ENCODE assay signal across 12 mouse cellular contexts in genomic region chr4:57114617-57115592, GRCm38 (mm10). TPM values are rescaled to one million over a fixed set of nuclear protein-coding genes. Genes with fewer than 3 reads are reported as not detected.
DNase-seq lines count a peak whose midpoint lies in the region; ATAC-seq and TF ChIP-seq lines count a peak whose summit lies in the region.
"Had no signal": no experiment of that assay in that cellular context is flagged by ENCODE, and none has a peak within 500 bp of the region (broad histone marks: within the 10 kb centered on the region; RNA-seq: fewer than 3 reads in every experiment).

No protein-coding gene starts in this region.

- ATAC-seq in embryonic facial prominence, embryonic 12.5 days (ENCODE audit: insufficient number of reproducible peaks, insufficient read depth, low FRiP score, low TSS enrichment), result 0 out of 2 replicates have a peak, but pooled peaks have one; percentile 64
- ATAC-seq in limb, embryonic 14.5 days (ENCODE audit: low FRiP score, low read depth), result peak; percentile 67
- ATAC-seq in heart, embryonic 12.5 days (ENCODE audit: insufficient number of reproducible peaks, low FRiP score), result no peak
- no peak for ATAC-seq in hindbrain, embryonic 12.5 days (ENCODE audit: low FRiP score)

- intact Hi-C loops in heart, postnatal 25 days (cut with DNase I), result no loop called here

- 37% methylated on average over 19 of the region's 19 CpGs for WGBS in embryonic facial prominence, embryonic 12.5 days
- WGBS in limb, embryonic 14.5 days, result 37% methylated on average over 19 of the region's 19 CpGs
- WGBS in heart, embryonic 12.5 days, result 72% methylated on average over 19 of the region's 19 CpGs
- WGBS in hindbrain, embryonic 12.5 days, result 77% methylated on average over 19 of the region's 19 CpGs

- 0 out of 2 replicates have a peak, but pooled peaks cover 4% of the 10 kb centered on the region for H3K27me3 ChIP-seq in embryonic facial prominence, embryonic 12.5 days
- no peaks in the 10 kb centered on the region for H3K27me3 ChIP-seq in limb, embryonic 14.5 days (ENCODE audit: control insufficient read depth, insufficient read depth, low read length)
- 0 out of 2 replicates have a peak, but pooled peaks cover 4% of the 10 kb centered on the region for H3K27me3 ChIP-seq in heart, embryonic 12.5 days (replicated peaks)
- no peaks in the 10 kb centered on the region for H3K27me3 ChIP-seq in hindbrain, embryonic 12.5 days

- no peaks in the 10 kb centered on the region for H3K36me3 ChIP-seq in embryonic facial prominence, embryonic 12.5 days
- H3K36me3 ChIP-seq in limb, embryonic 14.5 days (ENCODE audit: control insufficient read depth, insufficient read depth, low read length), result no peaks in the 10 kb centered on the region
- no peaks in the 10 kb centered on the region for H3K36me3 ChIP-seq in heart, embryonic 12.5 days
- H3K36me3 ChIP-seq in hindbrain, embryonic 12.5 days, result no peaks in the 10 kb centered on the region

- DNase-seq in embryo, embryonic 10.5 days (ENCODE audit: low spot score), result peak; percentile 42
- peak; percentile 75 for DNase-seq in limb, embryonic 14.5 days (ENCODE audit: low spot score)
- peak; percentile 82 for DNase-seq in lung, postnatal 10 days
- no peak for DNase-seq in heart, postnatal 25 days (ENCODE audit: low spot score)
- DNase-seq: adrenal gland, postnatal 25 days; cerebellum, adult 18-20 months; right cerebral cortex, postnatal 4 days had no signal

- H3K9me3 ChIP-seq in embryonic facial prominence, embryonic 12.5 days, result no peaks in the 10 kb centered on the region
- no peaks in the 10 kb centered on the region for H3K9me3 ChIP-seq in limb, embryonic 14.5 days (ENCODE audit: control insufficient read depth, low read length)
- H3K9me3 ChIP-seq in heart, embryonic 12.5 days (replicated peaks), result no peaks in the 10 kb centered on the region
- H3K9me3 ChIP-seq in hindbrain, embryonic 12.5 days (replicated peaks), result no peaks in the 10 kb centered on the region

- no peak for TF ChIP-seq POLR2A in limb, embryonic 14.5 days (IDR thresholded peaks at IDR 0.05; ENCODE audit: borderline replicate concordance, extremely low read depth, insufficient read depth, insufficient read length)

- peak overlapping the region; percentile 46; the same call in 1 of the 2 replicates for H3K27ac ChIP-seq in embryonic facial prominence, embryonic 12.5 days
- H3K27ac ChIP-seq in limb, embryonic 14.5 days (replicated peaks; ENCODE audit: low read depth, low read length), result no peak overlapping the region
- H3K27ac ChIP-seq in heart, embryonic 12.5 days (ENCODE audit: poor library complexity, severe bottlenecking), result no peak overlapping the region
- H3K27ac ChIP-seq in hindbrain, embryonic 12.5 days, result no peak overlapping the region
- H3K27ac ChIP-seq: kidney, postnatal 0 days; stomach, postnatal 0 days had no signal

- 0 out of 2 replicates have a peak overlapping the region, but pooled peaks have one; percentile 19 for H3K4me2 ChIP-seq in embryonic facial prominence, embryonic 12.5 days (replicated peaks)
- H3K4me2 ChIP-seq in limb, embryonic 14.5 days (replicated peaks; ENCODE audit: low read depth, low read length, severe bottlenecking), result 0 out of 2 replicates have a peak overlapping the region, but pooled peaks have one; percentile 8
- no peak overlapping the region for H3K4me2 ChIP-seq in heart, embryonic 12.5 days
- no peak overlapping the region for H3K4me2 ChIP-seq in hindbrain, embryonic 12.5 days (replicated peaks)

- peaks cover 29% of the 10 kb centered on the region for H3K4me1 ChIP-seq in embryonic facial prominence, embryonic 12.5 days
- peaks cover 20% of the 10 kb centered on the region for H3K4me1 ChIP-seq in limb, embryonic 14.5 days (ENCODE audit: control insufficient read depth, insufficient read depth, low read length)
- 0 out of 2 replicates have a peak, but pooled peaks cover 3% of the 10 kb centered on the region for H3K4me1 ChIP-seq in heart, embryonic 12.5 days (replicated peaks)
- peaks cover 6% of the 10 kb centered on the region for H3K4me1 ChIP-seq in hindbrain, embryonic 12.5 days

- H3K4me3 ChIP-seq in embryonic facial prominence, embryonic 12.5 days, result no peak overlapping the region
- H3K4me3 ChIP-seq in limb, embryonic 14.5 days (replicated peaks; ENCODE audit: low read length), result no peak overlapping the region
- H3K4me3 ChIP-seq in heart, embryonic 12.5 days, result no peak overlapping the region
- H3K4me3 ChIP-seq in hindbrain, embryonic 12.5 days, result no peak overlapping the region

- no peak overlapping the region for H3K9ac ChIP-seq in embryonic facial prominence, embryonic 12.5 days
- H3K9ac ChIP-seq in limb, embryonic 14.5 days (ENCODE audit: low read depth, low read length, severe bottlenecking), result no peak overlapping the region
- H3K9ac ChIP-seq in heart, embryonic 12.5 days, result no peak overlapping the region
- H3K9ac ChIP-seq in hindbrain, embryonic 12.5 days, result no peak overlapping the region

RNA-seq across cellular contexts. Expression of gene Epb41l4b, which starts 28.3 kb away (rescaled TPM):
- 2.8 and 3.0 TPM in 2 replicates for polyA plus RNA-seq in embryonic facial prominence, embryonic 12.5 days (2016; fragmentation: Nextera tagmentation; extraction: Ambion mirVana)
- 12.2 and 12.3 TPM in 2 replicates for polyA plus RNA-seq in limb, embryonic 14.5 days (2012; rRNA removed)
- 5.3 and 5.6 TPM in 2 replicates for polyA plus RNA-seq in limb, embryonic 14.5 days (2014; fragmentation: Nextera tagmentation; extraction: Ambion mirVana)
- 0.29 and 0.31 TPM in 2 replicates for polyA plus RNA-seq in heart, embryonic 12.5 days (2016; fragmentation: Nextera tagmentation; extraction: Ambion mirVana)
- total RNA-seq in heart, postnatal 25 days (2021), result 1 to 10 TPM; 3.1 to 3.4 TPM
- polyA plus RNA-seq in hindbrain, embryonic 12.5 days (2016; fragmentation: Nextera tagmentation; extraction: Ambion mirVana), result 1.5 and 2.0 TPM in 2 replicates

Comparison
In these comparisons a context has a peak if more than half of its experiments do, and no peak if none do; other contexts are left out.
1. ATAC-seq: peak in embryonic facial prominence, embryonic 12.5 days (single experiment) and limb, embryonic 14.5 days (single experiment); none in heart, embryonic 12.5 days (single experiment) and hindbrain, embryonic 12.5 days (single experiment).
2. H3K4me2 ChIP-seq: peak in embryonic facial prominence, embryonic 12.5 days (single experiment) and limb, embryonic 14.5 days (single experiment); none in heart, embryonic 12.5 days (single experiment) and hindbrain, embryonic 12.5 days (single experiment).